Mouse (Mus musculus) bone marrow, adult 2 months (tissue): Measurements from ENCODE around the gene Creb1. TPM values are rescaled to one million over a fixed set of nuclear protein-coding genes. Genes with fewer than 3 reads are reported as not detected.

Experiments used
- H3K27ac ChIP-seq: fragments of 200-500 bp; 2 replicates; pipeline ENCODE4 v1.5.1; 2012; ENCODE audit warnings: low read depth, mild to moderate bottlenecking, control low read depth, inconsistent platforms, low read length; ENCODE audit not compliant: control insufficient read depth, poor library complexity, insufficient read depth
- H3K4me1 ChIP-seq: fragments of 200-500 bp; 2 replicates; pipeline ENCODE4 v1.6.1; 2011; ENCODE audit warnings: low read length; ENCODE audit not compliant: control insufficient read depth, insufficient read depth
- H3K4me3 ChIP-seq: fragments of 200-500 bp; replicated peaks from 2 replicates; pipeline ENCODE3; 2011; ENCODE audit warnings: mild to moderate bottlenecking, low read depth, low read length, control low read depth; ENCODE audit not compliant: control insufficient read depth
- CTCF ChIP-seq: fragments of 200-500 bp; IDR thresholded peaks from 2 replicates; pipeline ENCODE4 v1.5.1; 2011; ENCODE audit warnings: low read length, control low read depth; ENCODE audit not compliant: control insufficient read depth, insufficient read depth
- POLR2A ChIP-seq: fragments of 200-500 bp; IDR thresholded peaks from 2 replicates; pipeline ENCODE4 v1.6.1; 2011; ENCODE audit warnings: low read depth, mild to moderate bottlenecking, control low read depth, low read length, borderline replicate concordance; ENCODE audit not compliant: control insufficient read depth
- WGBS: fragments of 180-500 bp; shearing (Covaris S2); methylation state at CpG from one replicate; pipeline ENCODE4 v1.1.7; 2018; 5-methylcytosine and 5-hydroxymethylcytosine counted together
- polyA plus RNA-seq: library from polyadenylated mRNA; stranded (reverse); fragments of >200 nt; gene quantifications from 2 replicates; pipeline ENCODE4 v1.2.4, GENCODE M21; 2011; ENCODE audit warnings: low replicate concordance; ENCODE audit not compliant: missing spikeins, insufficient read depth, insufficient read length

Creb1 gene
- polyA plus RNA-seq, 1 experiment = 15.9 TPM

- peak within 1 kb of the TSS; percentile 96 for H3K4me3 ChIP-seq
- peak within 1 kb of the TSS; percentile 90 for H3K27ac ChIP-seq
- H3K4me1 ChIP-seq = peaks cover 2% of the 10 kb centered on the region; the same call in 1 of the 2 replicates
- TF ChIP-seq CTCF = no peak
- peak; percentile 82; the same call in 1 of the 2 replicates for TF ChIP-seq POLR2A
- WGBS = under 1% methylated on average over 68 of the region's 72 CpGs
Observed at GRCm38 (mm10) chr1:64616881-64617714, 84.7 kb downstream of the Creb1 start, which contains the start of gene Mettl21a. TSS of gene Mettl21a (minus strand) at chr1:64617242.

- H3K4me1 ChIP-seq = peaks cover 2% of the 10 kb centered on the region; the same call in 1 of the 2 replicates
- peak overlapping the region; percentile 96 for H3K4me3 ChIP-seq
- peak overlapping the region; percentile 90 for H3K27ac ChIP-seq
- 1% methylated on average over 15 of the region's 15 CpGs for WGBS
- TF ChIP-seq CTCF (peak; percentile 76), POLR2A (no peak)
Observed at GRCm38 (mm10) chr1:64617715-64617984, 85.2 kb downstream of the Creb1 start.

GRCm38 (mm10) chr1:64618226-64618625 lies 85.8 kb downstream of the Creb1 start:
- TF ChIP-seq POLR2A (no peak), CTCF (no peak)
- no peak overlapping the region for H3K27ac ChIP-seq
- peaks cover 2% of the 10 kb centered on the region; the same call in 1 of the 2 replicates for H3K4me1 ChIP-seq
- WGBS = 22% methylated on average over 3 of the region's 3 CpGs
- no peak overlapping the region for H3K4me3 ChIP-seq

GRCm38 (mm10) chr1:64621116-64621515 lies 88.7 kb downstream of the Creb1 start:
- TF ChIP-seq CTCF (no peak), POLR2A (no peak)
- Histone ChIP-seq H3K4me3 (no peak overlapping the region), H3K4me1 (peaks cover 1% of the 10 kb centered on the region; the same call in 1 of the 2 replicates), H3K27ac (no peak overlapping the region)
- WGBS = 78% methylated on average over 5 of the region's 5 CpGs

GRCm38 (mm10) chr1:64623558-64624435 lies 91.4 kb downstream of the Creb1 start:
- 82% methylated on average over 12 of the region's 12 CpGs for WGBS

GRCm38 (mm10) chr1:64625214-64625613 lies 92.8 kb downstream of the Creb1 start:
- TF ChIP-seq POLR2A = no peak
- Histone ChIP-seq H3K27ac (no peak overlapping the region), H3K4me1 (no peaks in the 10 kb centered on the region), H3K4me3 (no peak overlapping the region)

More at GRCm38 (mm10) chr1:64623558-64624435, 91.4 kb downstream of the Creb1 start:
- Histone ChIP-seq H3K27ac (no peak overlapping the region), H3K4me1 (no peaks in the 10 kb centered on the region), H3K4me3 (no peak overlapping the region)
- TF ChIP-seq POLR2A (no peak), CTCF (no peak)

GRCm38 (mm10) chr1:64631526-64631925 lies 99.1 kb downstream of the Creb1 start:
- Histone ChIP-seq H3K4me1 (no peaks in the 10 kb centered on the region), H3K4me3 (no peak overlapping the region), H3K27ac (no peak overlapping the region)
- TF ChIP-seq CTCF (no peak), POLR2A (no peak)
- 85% methylated on average over 5 of the region's 5 CpGs for WGBS

GRCm38 (mm10) chr1:64633237-64633636 lies 100.8 kb downstream of the Creb1 start:
- no peaks in the 10 kb centered on the region for H3K4me1 ChIP-seq
- no peak overlapping the region for H3K4me3 ChIP-seq
- WGBS = 75% methylated on average over 3 of the region's 3 CpGs
- H3K27ac ChIP-seq = no peak overlapping the region
- no peak for TF ChIP-seq POLR2A
- no peak for TF ChIP-seq CTCF
